Mouse (Mus musculus): ENCODE measurements at regions not wholly inside any gene's neighbourhood (a gene's known extent, or its start where the extent isn't known, plus 50 kb on each side); places are given as distances from the start of the nearest gene placed in this dataset.

- DNase-seq, result no peak
- Histone ChIP-seq H3K4me3 (ENCODE audit: control insufficient read depth, insufficient read depth, low read length) (no peak overlapping the region), H3K27ac (ENCODE audit: control insufficient read depth, insufficient read depth, low read length) (no peak overlapping the region), H3K36me3 (ENCODE audit: control insufficient read depth, insufficient read depth, low read length) (no peaks in the 10 kb centered on the region), H3K27me3 (ENCODE audit: control insufficient read depth, insufficient read depth, low read length) (no peaks in the 10 kb centered on the region), H3K4me1 (replicated peaks; ENCODE audit: control insufficient read depth, insufficient read depth, low read length) (no peaks in the 10 kb centered on the region)
- TF ChIP-seq CTCF (IDR thresholded peaks at IDR 0.05; ENCODE audit: borderline replicate concordance, control insufficient read depth, extremely low read depth, insufficient read depth, low read length, poor library complexity) (no peak), POLR2A (IDR thresholded peaks at IDR 0.05; ENCODE audit: control insufficient read depth, extremely low read depth, insufficient read depth, low read length, poor library complexity) (no peak)
- WGBS, result 71% methylated on average over 1 of the region's 1 CpGs
Measured at GRCm38 (mm10) chr2:147989616-147990015, 57.2 kb downstream of the Foxa2 start.

- TF ChIP-seq CTCF (IDR thresholded peaks at IDR 0.05; ENCODE audit: borderline replicate concordance, control insufficient read depth, extremely low read depth, insufficient read depth, low read length, poor library complexity) (no peak), POLR2A (IDR thresholded peaks at IDR 0.05; ENCODE audit: control insufficient read depth, extremely low read depth, insufficient read depth, low read length, poor library complexity) (no peak)
- no peak for DNase-seq
- no peak overlapping the region for H3K4me3 ChIP-seq (ENCODE audit: control insufficient read depth, insufficient read depth, low read length)
- no peaks in the 10 kb centered on the region for H3K27me3 ChIP-seq (ENCODE audit: control insufficient read depth, insufficient read depth, low read length)
- no peaks in the 10 kb centered on the region for H3K36me3 ChIP-seq (ENCODE audit: control insufficient read depth, insufficient read depth, low read length)
- no peaks in the 10 kb centered on the region for H3K4me1 ChIP-seq (replicated peaks; ENCODE audit: control insufficient read depth, insufficient read depth, low read length)
- H3K27ac ChIP-seq (ENCODE audit: control insufficient read depth, insufficient read depth, low read length), result no peak overlapping the region
Measured at GRCm38 (mm10) chr2:147988586-147988985, 58.2 kb downstream of the Foxa2 start.

- Histone ChIP-seq H3K27me3 (ENCODE audit: control insufficient read depth, insufficient read depth, low read length) (no peaks in the 10 kb centered on the region; the same call in 1 of the 2 replicates), H3K27ac (ENCODE audit: control insufficient read depth, insufficient read depth, low read length) (no peak overlapping the region), H3K4me1 (replicated peaks; ENCODE audit: control insufficient read depth, insufficient read depth, low read length) (no peaks in the 10 kb centered on the region), H3K36me3 (ENCODE audit: control insufficient read depth, insufficient read depth, low read length) (no peaks in the 10 kb centered on the region), H3K4me3 (ENCODE audit: control insufficient read depth, insufficient read depth, low read length) (no peak overlapping the region)
- TF ChIP-seq CTCF (IDR thresholded peaks at IDR 0.05; ENCODE audit: borderline replicate concordance, control insufficient read depth, extremely low read depth, insufficient read depth, low read length, poor library complexity) (no peak), POLR2A (IDR thresholded peaks at IDR 0.05; ENCODE audit: control insufficient read depth, extremely low read depth, insufficient read depth, low read length, poor library complexity) (no peak)
- WGBS, result 91% methylated on average over 2 of the region's 2 CpGs
- DNase-seq, result no peak
Measured at GRCm38 (mm10) chr2:147985261-147985575, 61.6 kb downstream of the Foxa2 start.

- WGBS, result 75% methylated on average over 12 of the region's 12 CpGs
- no peak overlapping the region for H3K27ac ChIP-seq (ENCODE audit: control insufficient read depth, insufficient read depth, low read length)
- TF ChIP-seq CTCF (IDR thresholded peaks at IDR 0.05; ENCODE audit: borderline replicate concordance, control insufficient read depth, extremely low read depth, insufficient read depth, low read length, poor library complexity) (no peak), POLR2A (IDR thresholded peaks at IDR 0.05; ENCODE audit: control insufficient read depth, extremely low read depth, insufficient read depth, low read length, poor library complexity) (no peak)
- H3K4me1 ChIP-seq (replicated peaks; ENCODE audit: control insufficient read depth, insufficient read depth, low read length), result no peaks in the 10 kb centered on the region
- H3K4me3 ChIP-seq (ENCODE audit: control insufficient read depth, insufficient read depth, low read length), result no peak overlapping the region
- no peaks in the 10 kb centered on the region; the same call in 1 of the 2 replicates for H3K27me3 ChIP-seq (ENCODE audit: control insufficient read depth, insufficient read depth, low read length)
- no peak for DNase-seq
- H3K36me3 ChIP-seq (ENCODE audit: control insufficient read depth, insufficient read depth, low read length), result no peaks in the 10 kb centered on the region
Measured at GRCm38 (mm10) chr2:147984547-147985260, 62.1 kb downstream of the Foxa2 start.

GRCm38 (mm10) chr2:147980929-147981479 is 65.8 kb downstream of the Foxa2 start:
- TF ChIP-seq CTCF (IDR thresholded peaks at IDR 0.05; ENCODE audit: borderline replicate concordance, control insufficient read depth, extremely low read depth, insufficient read depth, low read length, poor library complexity), result no peak
- no peak for TF ChIP-seq POLR2A (IDR thresholded peaks at IDR 0.05; ENCODE audit: control insufficient read depth, extremely low read depth, insufficient read depth, low read length, poor library complexity)
- H3K27me3 ChIP-seq (ENCODE audit: control insufficient read depth, insufficient read depth, low read length), result no peaks in the 10 kb centered on the region; the same call in 1 of the 2 replicates
- DNase-seq, result no peak
- H3K36me3 ChIP-seq (ENCODE audit: control insufficient read depth, insufficient read depth, low read length), result no peaks in the 10 kb centered on the region
- no peaks in the 10 kb centered on the region for H3K4me1 ChIP-seq (replicated peaks; ENCODE audit: control insufficient read depth, insufficient read depth, low read length)
- H3K27ac ChIP-seq (ENCODE audit: control insufficient read depth, insufficient read depth, low read length), result no peak overlapping the region
- WGBS, result 93% methylated on average over 6 of the region's 6 CpGs
- no peak overlapping the region for H3K4me3 ChIP-seq (ENCODE audit: control insufficient read depth, insufficient read depth, low read length)

- no peak for DNase-seq
- no peak overlapping the region for H3K4me3 ChIP-seq (ENCODE audit: control insufficient read depth, insufficient read depth, low read length)
- 86% methylated on average over 1 of the region's 1 CpGs for WGBS
- TF ChIP-seq POLR2A (IDR thresholded peaks at IDR 0.05; ENCODE audit: control insufficient read depth, extremely low read depth, insufficient read depth, low read length, poor library complexity) (no peak), CTCF (IDR thresholded peaks at IDR 0.05; ENCODE audit: borderline replicate concordance, control insufficient read depth, extremely low read depth, insufficient read depth, low read length, poor library complexity) (no peak)
- H3K27me3 ChIP-seq (ENCODE audit: control insufficient read depth, insufficient read depth, low read length), result no peaks in the 10 kb centered on the region; the same call in 1 of the 2 replicates
- H3K4me1 ChIP-seq (replicated peaks; ENCODE audit: control insufficient read depth, insufficient read depth, low read length), result no peaks in the 10 kb centered on the region
- no peak overlapping the region for H3K27ac ChIP-seq (ENCODE audit: control insufficient read depth, insufficient read depth, low read length)
- H3K36me3 ChIP-seq (ENCODE audit: control insufficient read depth, insufficient read depth, low read length), result no peaks in the 10 kb centered on the region
Measured at GRCm38 (mm10) chr2:147980408-147980807, 66.4 kb downstream of the Foxa2 start.
